Mouse (Mus musculus) ES-CJ7 (cell line): ENCODE data around the gene Slc22a12.

Experiments
- DNase-seq: peaks from one replicate; pipeline ENCODE4 v3.0.0; 2011; ENCODE audit warnings: low read depth, low spot score

Slc22a12 gene

GRCm38 (mm10) chr19:6541521-6541920 is 1.3 kb downstream of the Slc22a12 start:
- DNase-seq: no peak

DNA sequence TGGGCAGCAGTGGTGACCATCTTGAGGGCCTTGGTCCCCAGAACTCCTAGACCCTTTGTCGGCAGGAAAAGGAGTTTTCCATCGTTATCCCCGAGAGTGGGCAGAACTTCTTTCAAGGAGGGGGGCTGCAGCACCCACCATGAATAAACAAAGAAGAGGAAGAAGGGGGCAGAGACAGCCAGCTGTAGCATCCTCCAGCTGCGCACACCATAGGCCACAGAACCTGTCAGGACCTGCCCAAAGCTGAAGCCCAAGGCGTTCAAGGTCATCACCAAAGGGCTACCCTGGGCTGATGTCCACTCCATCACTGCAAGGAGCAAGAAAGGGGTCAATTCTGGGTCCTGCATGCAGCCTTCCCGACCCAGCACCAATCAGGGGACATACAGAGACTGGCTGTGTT is 2.6 kb downstream of the Slc22a12 start:
- no peak for DNase-seq

DNA sequence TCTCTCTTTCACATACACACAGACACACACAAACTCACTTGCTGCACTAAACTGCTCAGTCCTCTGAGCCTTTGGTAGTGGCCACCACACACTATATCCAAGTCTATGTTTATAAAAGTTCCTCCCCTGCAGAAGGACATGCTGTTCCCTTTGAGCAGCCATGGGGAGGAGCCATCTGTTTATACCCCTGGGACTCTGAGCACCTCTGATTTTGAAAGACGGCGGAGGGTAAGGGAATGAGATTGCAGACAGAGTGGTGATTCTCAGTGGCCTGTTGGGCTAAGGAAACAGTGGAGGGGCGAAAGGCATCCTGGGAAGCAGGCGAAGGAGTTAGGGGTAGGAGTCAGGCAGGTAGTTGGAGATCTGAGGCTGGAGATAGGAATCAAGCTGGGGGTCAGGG is 3.2 kb downstream of the Slc22a12 start:
- no peak for DNase-seq

GRCm38 (mm10) chr19:6538546-6538945 is 4.3 kb downstream of the Slc22a12 start:
- DNase-seq: no peak

GRCm38 (mm10) chr19:6537526-6537925 is 5.3 kb downstream of the Slc22a12 start:
- no peak for DNase-seq

- no peak for DNase-seq
Measured at GRCm38 (mm10) chr19:6536696-6537095, 6.1 kb downstream of the Slc22a12 start.

DNA sequence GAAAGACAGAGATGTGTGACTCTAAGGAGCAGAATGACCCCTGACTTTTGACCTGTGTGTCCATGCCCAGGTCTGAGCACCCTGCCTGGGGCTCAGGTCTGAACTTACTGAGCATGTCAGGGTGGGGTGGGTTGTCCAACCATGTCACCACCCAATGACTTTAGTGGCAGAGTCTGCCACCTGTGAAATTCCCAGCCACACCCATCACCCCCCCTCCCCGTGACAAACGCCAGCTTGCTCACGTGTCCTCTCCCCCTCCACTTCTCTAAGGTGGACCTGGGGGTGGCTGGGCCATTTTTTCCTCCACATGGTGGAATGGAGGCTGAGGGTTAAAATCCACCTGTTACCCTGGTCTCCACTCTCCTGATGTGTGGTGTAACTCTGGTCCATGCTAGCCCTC is 6.6 kb downstream of the Slc22a12 start:
- DNase-seq: no peak

- DNase-seq: peak; percentile 23
Measured at GRCm38 (mm10) chr19:6534118-6534415, 8.8 kb downstream of the Slc22a12 start.

GRCm38 (mm10) chr19:6533290-6534117 is 9.3 kb downstream of the Slc22a12 start:
- DNase-seq: no peak

- no peak for DNase-seq
Measured at GRCm38 (mm10) chr19:6532656-6533055, 10.2 kb downstream of the Slc22a12 start.

GRCm38 (mm10) chr19:6531832-6532471 is 10.9 kb downstream of the Slc22a12 start:
- no peak for DNase-seq

DNA sequence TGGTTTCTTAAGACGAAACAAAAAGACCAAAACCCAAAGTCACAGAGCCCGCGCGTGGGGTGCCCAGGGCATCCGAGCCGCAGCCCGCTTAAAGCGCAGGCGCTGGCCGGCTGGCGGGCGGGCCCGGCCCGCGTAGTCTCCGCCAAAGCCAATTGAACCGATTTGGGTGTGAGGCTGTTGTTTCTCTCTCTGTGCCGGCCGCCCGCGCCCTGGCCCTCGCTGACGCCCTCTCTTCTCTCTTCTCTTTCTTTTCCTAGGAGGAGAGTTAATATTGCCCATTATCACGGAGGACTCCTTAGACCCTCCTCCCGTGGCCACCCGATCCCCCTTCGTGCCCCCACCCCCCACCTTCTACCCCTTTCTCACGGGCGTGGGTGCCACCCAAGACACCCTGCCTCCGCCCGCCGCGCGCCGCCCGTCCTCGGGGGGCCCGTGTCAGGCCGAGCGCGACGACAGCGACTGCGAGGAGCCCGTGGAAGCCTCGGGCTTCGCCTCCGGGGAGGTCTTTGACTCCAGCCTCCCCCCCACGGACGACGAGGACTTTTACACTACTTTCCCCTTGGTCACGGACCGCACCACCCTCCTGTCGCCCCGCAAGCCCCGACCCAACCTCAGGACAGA is 11.7 kb downstream of the Slc22a12 start:
- DNase-seq: no peak

DNA sequence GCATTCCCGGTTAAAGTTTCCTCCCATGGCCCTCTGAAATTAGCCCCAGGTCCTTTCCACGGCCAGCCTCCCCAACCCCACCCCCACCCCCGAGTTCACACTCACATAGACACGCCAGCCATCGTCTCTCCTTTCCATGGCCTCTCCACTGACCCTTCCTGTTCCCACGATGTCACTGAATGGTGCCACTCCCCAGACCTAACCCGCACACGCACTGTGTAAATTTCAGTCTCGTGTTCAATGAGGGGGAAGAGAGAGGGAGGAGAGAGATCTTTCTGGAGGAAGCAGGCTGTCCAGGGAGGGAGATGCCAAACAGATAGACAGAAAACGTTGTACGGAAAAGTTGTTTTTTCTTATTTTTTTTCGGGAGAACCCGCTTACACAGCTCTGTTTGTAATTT is 12.5 kb downstream of the Slc22a12 start:
- DNase-seq: no peak

DNA sequence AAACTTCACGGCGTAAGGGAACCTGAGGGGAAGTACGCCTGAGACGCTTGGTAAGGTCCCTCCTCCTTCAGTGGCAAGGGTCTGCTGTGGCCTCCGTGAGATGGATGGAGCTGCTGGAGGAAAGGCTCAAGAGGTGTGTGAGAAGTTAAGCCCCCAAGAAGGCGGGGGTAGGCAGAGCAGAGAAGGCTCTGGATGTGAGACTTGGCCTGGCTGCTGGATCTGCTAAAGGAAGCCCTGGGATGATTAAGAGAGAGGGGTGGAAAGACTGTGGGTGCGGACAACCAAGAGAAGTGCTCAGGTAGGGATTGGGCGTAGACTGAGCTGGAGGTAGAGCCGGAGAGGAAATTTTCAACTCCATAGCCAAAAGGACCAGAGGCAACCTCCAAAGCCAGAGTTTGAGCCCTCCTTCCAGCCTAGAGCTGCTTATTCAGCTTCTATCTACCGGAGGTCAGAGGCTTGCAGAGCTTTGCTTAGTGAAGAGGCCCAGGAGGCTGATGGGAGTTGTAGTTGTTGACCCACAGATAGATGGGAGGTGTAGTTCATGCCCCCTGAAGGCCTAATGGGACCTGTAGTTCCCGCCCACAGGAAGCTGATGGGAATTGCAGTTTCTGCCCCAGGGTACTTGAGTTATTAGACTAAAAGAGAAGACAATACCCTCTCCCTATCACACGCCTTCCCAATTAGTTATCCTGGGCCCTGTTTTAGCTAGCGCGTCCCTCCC is 13.4 kb downstream of the Slc22a12 start:
- peak; percentile 91 for DNase-seq

- DNase-seq: no peak
Measured at GRCm38 (mm10) chr19:6527839-6528531, 14.8 kb downstream of the Slc22a12 start.

DNA sequence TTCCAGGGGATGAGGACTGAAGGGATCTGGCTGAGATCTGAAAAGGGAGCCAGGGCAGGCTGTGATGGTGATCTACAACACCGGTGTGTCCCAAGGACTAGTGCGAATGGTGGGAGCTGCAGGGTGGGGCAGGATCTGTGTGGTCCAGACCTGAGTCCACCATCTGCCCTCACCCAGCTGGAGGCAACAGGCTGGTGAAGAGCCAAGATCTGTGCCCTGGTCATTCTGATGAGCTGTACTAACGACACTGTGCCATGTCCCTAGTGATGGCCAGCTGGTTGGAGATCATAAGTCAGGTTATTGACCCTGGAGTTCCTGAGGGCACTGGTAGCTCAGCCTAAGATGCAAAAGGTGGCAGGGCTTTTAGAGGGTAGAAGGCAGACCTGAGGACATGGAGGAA is 15.4 kb downstream of the Slc22a12 start:
- no peak for DNase-seq

- no peak for DNase-seq
Measured at GRCm38 (mm10) chr19:6526010-6526409, 16.8 kb downstream of the Slc22a12 start.

- no peak for DNase-seq
Measured at GRCm38 (mm10) chr19:6525023-6525422, 17.8 kb downstream of the Slc22a12 start.

DNA sequence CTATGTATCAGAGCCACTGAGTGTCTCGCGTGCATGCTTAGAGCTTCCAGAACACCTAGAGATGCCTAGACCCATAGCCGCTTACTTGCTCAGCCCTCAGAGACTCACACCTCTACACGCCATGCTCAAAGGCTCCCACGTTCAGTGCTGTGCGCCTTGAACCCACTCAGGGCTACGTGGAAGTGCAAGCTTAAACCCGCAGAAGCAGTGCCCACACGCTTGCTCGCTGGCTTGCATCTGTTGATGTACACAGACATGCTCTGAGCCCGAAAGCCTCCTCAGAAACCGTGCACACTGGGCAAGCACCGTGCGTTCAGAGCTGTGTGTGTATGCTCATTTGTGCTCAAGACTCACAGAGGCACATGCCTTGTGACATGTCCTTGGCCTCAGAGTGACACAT is 20.5 kb downstream of the Slc22a12 start:
- DNase-seq: no peak

GRCm38 (mm10) chr19:6521630-6522029 is 21.2 kb downstream of the Slc22a12 start:
- DNase-seq: no peak

GRCm38 (mm10) chr19:6519483-6519882 is 23.3 kb downstream of the Slc22a12 start:
- peak; percentile 58 for DNase-seq

DNA sequence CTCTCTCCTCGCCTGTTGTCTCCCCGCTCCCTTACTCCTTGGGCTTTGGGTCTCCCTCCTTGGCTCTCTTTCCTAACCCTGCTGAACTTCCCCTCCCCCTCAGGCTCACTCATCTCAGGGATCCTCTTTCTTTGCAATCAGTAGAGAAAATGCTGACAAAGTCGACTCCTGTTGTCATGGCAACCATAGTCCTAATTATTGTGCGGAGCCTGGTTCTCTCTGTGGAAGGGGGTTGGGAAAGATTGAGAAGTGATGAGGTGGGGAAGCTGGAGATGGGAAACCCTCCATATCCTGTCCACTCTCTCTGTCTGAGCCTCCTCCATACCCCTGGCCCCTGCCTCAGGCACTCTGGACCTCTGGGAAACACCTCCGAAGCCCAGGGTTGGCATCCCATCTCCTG is 24.2 kb downstream of the Slc22a12 start:
- DNase-seq: no peak
